ENCODE assay signal across 15 mouse cellular contexts in genomic region chr8:88022776-88023385, GRCm38 (mm10).
DNase-seq lines count a peak whose midpoint lies in the region; ATAC-seq and TF ChIP-seq lines count a peak whose summit lies in the region.
"Had no signal": no experiment of that assay in that cellular context is flagged by ENCODE, and none has a peak within 500 bp of the region (broad histone marks: within the 10 kb centered on the region; RNA-seq: fewer than 3 reads in every experiment).

No protein-coding gene starts in this region.

- peaks cover 11% of the 10 kb centered on the region; the same call in 1 of the 2 replicates for H3K4me1 ChIP-seq in embryonic facial prominence, embryonic 12.5 days
- peaks cover 24% of the 10 kb centered on the region for H3K4me1 ChIP-seq in embryonic facial prominence, embryonic 10.5 days
- peaks cover 8% of the 10 kb centered on the region for H3K4me1 ChIP-seq in limb, embryonic 13.5 days
- no peaks in the 10 kb centered on the region for H3K4me1 ChIP-seq in midbrain, postnatal 0 days (ENCODE audit: insufficient read depth, low read length)
- H3K4me1 ChIP-seq in kidney, embryonic 15.5 days, result peaks cover 6% of the 10 kb centered on the region; the same call in 1 of the 2 replicates

- DNase-seq in embryonic facial prominence, embryonic 10.5 days (ENCODE audit: low spot score), result no peak
- DNase-seq in right cerebral cortex, postnatal 4 days, result peak; percentile 6
- DNase-seq in right cerebral cortex, postnatal 14 days, result no peak
- peak; percentile 10 for DNase-seq in midbrain, postnatal 0 days (ENCODE audit: low spot score)
- no peak for DNase-seq in spleen, adult 12 weeks (ENCODE audit: low spot score)
- DNase-seq: gastrocnemius, postnatal 36 days had no signal

- H3K9ac ChIP-seq in embryonic facial prominence, embryonic 12.5 days, result no peak overlapping the region
- no peak overlapping the region for H3K9ac ChIP-seq in limb, embryonic 13.5 days
- H3K9ac ChIP-seq in midbrain, postnatal 0 days (replicated peaks; ENCODE audit: low read length, poor library complexity, severe bottlenecking), result no peak overlapping the region
- H3K9ac ChIP-seq in kidney, embryonic 15.5 days, result no peak overlapping the region
- H3K9ac ChIP-seq: limb, embryonic 15.5 days had no signal

- 61% methylated on average over 16 of the region's 16 CpGs for WGBS in embryonic facial prominence, embryonic 12.5 days
- 67% methylated on average over 16 of the region's 16 CpGs for WGBS in embryonic facial prominence, embryonic 10.5 days
- 69% methylated on average over 16 of the region's 16 CpGs for WGBS in limb, embryonic 13.5 days
- 39% methylated on average over 16 of the region's 16 CpGs for WGBS in midbrain, postnatal 0 days
- WGBS in kidney, embryonic 15.5 days, result 76% methylated on average over 16 of the region's 16 CpGs

- no peaks in the 10 kb centered on the region for H3K27me3 ChIP-seq in embryonic facial prominence, embryonic 12.5 days
- H3K27me3 ChIP-seq in embryonic facial prominence, embryonic 10.5 days (replicated peaks; ENCODE audit: low read depth, poor library complexity, severe bottlenecking), result peaks cover 8% of the 10 kb centered on the region; the same call in 1 of the 2 replicates
- H3K27me3 ChIP-seq in limb, embryonic 13.5 days, result no peaks in the 10 kb centered on the region
- H3K27me3 ChIP-seq in midbrain, postnatal 0 days (ENCODE audit: insufficient read depth, low read length), result no peaks in the 10 kb centered on the region
- no peaks in the 10 kb centered on the region for H3K27me3 ChIP-seq in kidney, embryonic 15.5 days
- H3K27me3 ChIP-seq: limb, embryonic 15.5 days had no signal

- peak; percentile 23; the same call in 1 of the 2 replicates for ATAC-seq in embryonic facial prominence, embryonic 12.5 days (ENCODE audit: insufficient number of reproducible peaks, insufficient read depth, low FRiP score, low TSS enrichment)
- 0 out of 2 replicates have a peak, but pooled peaks have one; percentile 5 for ATAC-seq in limb, embryonic 13.5 days (ENCODE audit: low FRiP score, low read depth)
- ATAC-seq in midbrain, postnatal 0 days (ENCODE audit: low FRiP score), result 0 out of 2 replicates have a peak, but pooled peaks have one; percentile 10
- no peak for ATAC-seq in kidney, embryonic 15.5 days (replicated peaks; ENCODE audit: low FRiP score)
- ATAC-seq: CD4-positive, CD25-positive, alpha-beta regulatory T cell, adult 4 months; inflammation-experienced regulatory T-cells, adult 6 months had no signal

- TF ChIP-seq CTCF in midbrain, postnatal 0 days (IDR thresholded peaks at IDR 0.05), result no peak; the same call in none of the 2 replicates

- no peak overlapping the region for H3K27ac ChIP-seq in embryonic facial prominence, embryonic 12.5 days
- H3K27ac ChIP-seq in embryonic facial prominence, embryonic 10.5 days (replicated peaks), result no peak overlapping the region; the same call in 1 of the 2 replicates
- no peak overlapping the region for H3K27ac ChIP-seq in limb, embryonic 13.5 days
- no peak overlapping the region for H3K27ac ChIP-seq in midbrain, postnatal 0 days (ENCODE audit: low read depth, low read length)
- H3K27ac ChIP-seq in kidney, embryonic 15.5 days, result no peak overlapping the region
- H3K27ac ChIP-seq: limb, embryonic 15.5 days had no signal

- H3K4me2 ChIP-seq in embryonic facial prominence, embryonic 12.5 days (replicated peaks), result no peak overlapping the region
- H3K4me2 ChIP-seq in limb, embryonic 13.5 days (replicated peaks), result no peak overlapping the region
- H3K4me2 ChIP-seq in midbrain, postnatal 0 days (ENCODE audit: low read depth, low read length, poor library complexity, severe bottlenecking), result no peak overlapping the region
- H3K4me2 ChIP-seq in kidney, embryonic 15.5 days, result no peak overlapping the region
- H3K4me2 ChIP-seq: heart, embryonic 11.5 days; limb, embryonic 15.5 days had no signal

- H3K4me3 ChIP-seq in embryonic facial prominence, embryonic 12.5 days, result no peak overlapping the region
- no peak overlapping the region for H3K4me3 ChIP-seq in embryonic facial prominence, embryonic 10.5 days
- no peak overlapping the region for H3K4me3 ChIP-seq in limb, embryonic 13.5 days
- no peak overlapping the region for H3K4me3 ChIP-seq in midbrain, postnatal 0 days (ENCODE audit: low read depth, low read length)
- H3K4me3 ChIP-seq in kidney, embryonic 15.5 days (replicated peaks), result no peak overlapping the region
- H3K4me3 ChIP-seq: erythroblast, embryonic 14.5 days; limb, embryonic 15.5 days had no signal

- peaks cover 9% of the 10 kb centered on the region; the same call in 1 of the 2 replicates for H3K9me3 ChIP-seq in embryonic facial prominence, embryonic 12.5 days
- peaks cover 6% of the 10 kb centered on the region for H3K9me3 ChIP-seq in embryonic facial prominence, embryonic 10.5 days
- H3K9me3 ChIP-seq in limb, embryonic 13.5 days, result peaks cover 6% of the 10 kb centered on the region
- H3K9me3 ChIP-seq in midbrain, postnatal 0 days (ENCODE audit: low read length), result 0 out of 2 replicates have a peak, but pooled peaks cover 3% of the 10 kb centered on the region
- peaks cover 6% of the 10 kb centered on the region for H3K9me3 ChIP-seq in kidney, embryonic 15.5 days (replicated peaks)
- H3K9me3 ChIP-seq: limb, embryonic 15.5 days had no signal

- no peaks in the 10 kb centered on the region for H3K36me3 ChIP-seq in embryonic facial prominence, embryonic 12.5 days
- H3K36me3 ChIP-seq in embryonic facial prominence, embryonic 10.5 days (replicated peaks), result no peaks in the 10 kb centered on the region
- H3K36me3 ChIP-seq in limb, embryonic 13.5 days, result no peaks in the 10 kb centered on the region
- no peaks in the 10 kb centered on the region for H3K36me3 ChIP-seq in midbrain, postnatal 0 days (ENCODE audit: insufficient read depth, low read length)
- no peaks in the 10 kb centered on the region for H3K36me3 ChIP-seq in kidney, embryonic 15.5 days
- H3K36me3 ChIP-seq: G1E; limb, embryonic 15.5 days had no signal

Comparison
In these comparisons a context has a peak if more than half of its experiments do, and no peak if none do; other contexts are left out.
1. DNase-seq: peak in right cerebral cortex, postnatal 4 days (single experiment) and midbrain, postnatal 0 days (single experiment); none in embryonic facial prominence, embryonic 10.5 days (single experiment), right cerebral cortex, postnatal 14 days (single experiment) and spleen, adult 12 weeks (single experiment).